8 mouse cellular contexts compared by ENCODE assay signal in the genomic region with DNA sequence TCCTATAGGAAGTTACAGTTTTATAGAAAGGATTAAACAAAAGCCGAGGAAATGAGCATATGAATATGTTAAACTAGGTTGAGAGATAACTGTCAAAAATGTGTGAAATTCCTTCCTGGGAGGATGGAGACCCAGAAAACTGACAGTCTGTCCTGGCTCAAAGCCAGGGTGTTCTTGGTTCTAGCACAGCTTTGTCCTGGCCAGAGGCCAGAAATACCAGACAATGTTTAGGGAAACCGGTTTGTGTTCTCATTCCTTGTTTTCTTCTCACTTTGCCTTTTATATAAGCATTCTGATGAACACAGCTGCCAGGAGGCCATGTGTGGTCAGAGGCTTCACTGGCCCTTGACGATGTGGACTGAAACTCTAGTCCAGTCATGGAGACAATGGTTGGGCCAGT.
A peak's percentile ranks its signal among the peaks of the same experiment; 100 is the strongest.
DNase-seq lines count a peak whose midpoint lies in the region; ATAC-seq lines count a peak whose summit lies in the region.

No protein-coding gene starts in this region.

- DNase-seq in frontal cortex, postnatal 25 days (ENCODE audit: low spot score in 2 of 2) = no peak
- DNase-seq in retina, postnatal 1 day = peak; percentile 24
- no peak for DNase-seq in retina, embryonic 14.5 days (ENCODE audit: low spot score)
- DNase-seq in layer of hippocampus, adult 18-20 months (ENCODE audit: low spot score in 2 of 2) = peak; percentile 22 to 79
- peak; percentile 19 for DNase-seq in right cerebral cortex, postnatal 14 days

- 0 out of 2 replicates have a peak, but pooled peaks have one; percentile 23 for ATAC-seq in frontal cortex, adult (ENCODE audit: low TSS enrichment)
- ATAC-seq in megakaryocyte-erythroid progenitor cell, adult 5-6 weeks (replicated peaks; ENCODE audit: low FRiP score, low TSS enrichment, poor library complexity, severe bottlenecking) = no peak
- ATAC-seq in monocyte, adult 5-6 weeks (replicated peaks; ENCODE audit: insufficient number of reproducible peaks, low FRiP score, low TSS enrichment, poor library complexity, severe bottlenecking) = no peak

Comparison
In these comparisons a context has a peak if more than half of its experiments do, and no peak if none do; other contexts are left out.
1. DNase-seq: peak in retina, postnatal 1 day (single experiment), layer of hippocampus, adult 18-20 months (2 of 2) and right cerebral cortex, postnatal 14 days (single experiment); none in frontal cortex, postnatal 25 days (0 of 2) and retina, embryonic 14.5 days (single experiment).